Mouse (Mus musculus) liver, adult (tissue): Measurements from ENCODE around the gene Ndufa10.

Source experiments
- GATA4 ChIP-seq: IDR thresholded peaks from 2 replicates; pipeline ENCODE4 v1.6.1; 2014; ENCODE audit warnings: mild to moderate bottlenecking, low read length; ENCODE audit not compliant: insufficient replicate concordance

Ndufa10 gene

GRCm38 (mm10) chr1:92473165-92474041 is at the start of gene Ndufa10:
Gene Ndufa10, minus strand, starts transcription at chr1:92473860.
- TF ChIP-seq GATA4 = no peak

DNA sequence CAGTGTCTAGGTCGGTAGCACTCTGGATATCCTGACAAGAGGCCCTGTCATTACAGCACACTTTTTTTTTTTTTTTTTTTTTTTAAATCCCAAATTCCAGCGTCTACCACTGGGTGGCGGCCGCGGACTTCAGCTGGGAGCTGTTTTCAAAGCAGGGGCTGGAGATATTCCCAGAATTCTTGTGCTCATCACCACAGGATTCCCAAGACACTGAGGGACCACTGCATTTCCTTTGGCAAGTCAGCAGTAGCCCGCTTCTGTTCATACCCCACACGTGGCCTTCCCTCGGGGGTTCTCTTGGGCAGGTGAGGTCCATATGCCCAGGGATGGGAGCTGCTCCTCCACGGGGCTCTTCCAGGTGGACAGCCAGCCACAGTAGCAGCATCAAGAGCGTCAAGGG is 47.7 kb upstream of the Ndufa10 start:
- no peak for TF ChIP-seq GATA4

DNA sequence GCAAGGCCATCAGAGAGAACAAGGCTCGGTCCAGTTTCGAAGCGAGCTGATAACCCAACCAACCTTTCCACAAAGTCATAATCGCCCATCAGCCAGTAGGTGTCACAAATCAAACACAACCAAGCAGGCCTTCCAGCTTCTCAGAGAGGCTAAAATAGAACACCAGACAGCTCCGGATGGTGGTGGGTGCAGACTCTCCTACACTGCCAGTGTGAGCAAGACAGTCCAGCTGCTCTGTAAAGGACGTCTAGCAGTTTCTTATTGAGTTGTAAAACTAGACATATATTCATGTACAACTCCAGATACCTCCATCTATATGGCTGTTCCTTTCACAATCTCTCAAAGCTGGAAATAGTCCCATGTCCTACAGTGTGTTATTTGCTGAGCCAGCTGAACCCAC is 45.4 kb upstream of the Ndufa10 start:
- no peak for TF ChIP-seq GATA4

GRCm38 (mm10) chr1:92518561-92518960 is 44.9 kb upstream of the Ndufa10 start, which contains the start of gene Olfr1414:
Gene Olfr1414, minus strand, starts transcription at chr1:92518661.
- no peak for TF ChIP-seq GATA4

DNA sequence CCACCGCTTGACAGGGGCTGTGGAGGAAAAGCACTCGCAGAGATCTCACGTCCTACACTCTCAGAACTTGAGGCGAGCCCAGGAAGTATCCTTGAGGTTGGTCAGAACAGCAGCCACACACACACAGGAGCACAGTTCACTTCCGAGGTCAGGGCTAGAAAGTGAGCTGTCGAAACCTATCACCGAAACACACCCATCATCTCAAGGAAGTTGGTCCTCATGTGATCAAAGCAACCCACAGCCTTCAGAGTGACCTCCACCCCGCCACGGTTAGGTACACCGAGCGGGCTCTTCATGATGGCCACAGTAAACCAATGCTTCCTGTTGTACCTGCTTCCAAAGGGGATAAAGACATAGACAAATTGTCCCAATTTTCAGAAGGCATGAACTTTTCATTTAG is 41.7 kb upstream of the Ndufa10 start:
- TF ChIP-seq GATA4 = no peak

- TF ChIP-seq GATA4 = no peak
Measured at GRCm38 (mm10) chr1:92496001-92496400, 22.3 kb upstream of the Ndufa10 start, which contains the start of gene Olfr1415. Gene Olfr1415, minus strand, starts transcription at chr1:92496101.

DNA sequence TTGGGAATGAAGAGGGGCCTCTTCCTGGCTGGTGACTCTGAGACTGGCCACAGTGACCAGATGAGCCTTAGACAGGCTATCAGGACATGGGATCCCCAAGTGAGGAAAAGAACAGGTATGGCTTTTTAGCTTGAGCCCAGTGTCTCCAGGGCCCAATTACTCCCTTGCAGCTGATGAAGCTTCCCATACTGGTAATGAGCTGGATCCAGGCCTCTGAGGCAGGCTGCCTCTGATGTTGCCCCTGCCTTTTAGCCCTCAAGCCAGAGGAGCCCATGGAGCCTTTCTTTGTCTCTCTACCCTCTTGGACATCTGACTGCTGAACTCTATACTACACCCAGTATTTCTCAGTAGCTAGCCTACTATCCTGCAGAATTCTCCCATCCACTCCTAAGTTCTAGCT is 11.4 kb upstream of the Ndufa10 start, which contains the start of gene Olfr1416:
Gene Olfr1416 (minus strand): TSS at position 101 of the 400 bp plus-strand sequence.
- TF ChIP-seq GATA4 = no peak

DNA sequence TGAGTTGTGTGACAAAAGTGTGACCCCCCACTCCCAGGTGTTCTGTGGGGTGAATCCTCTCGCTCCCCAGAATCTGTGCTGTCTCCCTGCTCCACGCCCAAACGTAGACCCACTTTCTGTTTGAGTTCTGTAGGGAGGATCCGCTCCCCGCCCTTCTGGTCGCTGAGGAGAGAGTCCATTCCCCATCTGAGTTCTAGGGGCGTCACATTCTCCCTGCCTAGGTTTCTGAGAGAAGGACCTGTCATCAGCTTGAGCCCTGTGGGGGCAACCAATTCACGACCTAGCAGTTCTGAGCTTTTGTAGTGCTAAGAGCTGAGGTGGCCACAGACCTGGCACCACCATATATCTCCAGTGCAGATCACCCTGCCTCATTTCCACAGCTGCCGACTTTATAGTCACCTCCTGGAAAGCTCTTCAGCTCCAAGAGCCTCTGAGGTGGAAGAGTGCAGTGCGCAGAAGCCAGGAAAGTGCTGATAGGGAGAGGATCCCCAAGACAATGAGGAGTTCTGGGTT is 462 bp upstream of the Ndufa10 start:
- no peak for TF ChIP-seq GATA4

DNA sequence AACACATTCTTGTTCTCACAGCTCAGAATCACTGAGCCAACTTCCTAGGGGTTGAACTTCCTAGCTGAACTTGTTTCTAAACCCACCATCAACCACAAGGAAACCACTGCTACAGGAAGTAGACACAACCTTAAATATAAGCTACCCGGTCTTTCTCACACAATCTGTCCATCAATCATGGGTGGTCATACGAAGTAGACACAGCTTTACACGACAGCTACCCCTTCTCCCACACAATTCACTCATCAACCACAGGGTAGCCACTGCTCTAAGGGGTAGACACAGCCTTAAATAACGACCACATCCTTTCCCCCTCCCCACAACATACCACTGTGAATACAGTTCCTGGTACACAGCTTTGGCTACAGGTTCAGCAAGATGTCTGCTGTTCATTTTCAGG is 4.8 kb downstream of the Ndufa10 start:
- no peak for TF ChIP-seq GATA4

- TF ChIP-seq GATA4 = no peak
Measured at GRCm38 (mm10) chr1:92458416-92458815, 15.2 kb downstream of the Ndufa10 start.

- TF ChIP-seq GATA4 = no peak
Measured at GRCm38 (mm10) chr1:92457758-92458157, 15.9 kb downstream of the Ndufa10 start.

- no peak for TF ChIP-seq GATA4
Measured at GRCm38 (mm10) chr1:92453751-92454445, 19.8 kb downstream of the Ndufa10 start.

DNA sequence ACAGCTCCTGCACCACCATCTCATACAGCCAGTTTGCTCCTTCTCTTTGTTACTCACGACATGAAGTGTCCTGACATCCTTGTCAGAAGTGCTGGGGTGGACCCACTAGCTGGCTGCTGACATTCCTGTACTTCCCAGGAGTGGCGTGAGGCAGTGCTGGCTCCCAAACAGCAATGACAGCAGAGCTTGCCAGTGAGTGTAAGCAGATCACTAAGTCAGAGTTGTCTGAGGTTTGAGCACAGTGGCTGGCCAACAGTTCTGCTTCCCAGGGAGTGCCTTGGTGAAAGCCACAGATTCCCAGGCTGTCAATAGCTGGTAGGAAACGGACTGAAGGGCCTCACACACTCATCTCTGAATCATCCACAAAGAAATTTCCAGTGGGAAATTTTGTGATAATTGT is 25.4 kb downstream of the Ndufa10 start:
- TF ChIP-seq GATA4 = no peak

GRCm38 (mm10) chr1:92441453-92442063 is 32.1 kb downstream of the Ndufa10 start:
- no peak for TF ChIP-seq GATA4

DNA sequence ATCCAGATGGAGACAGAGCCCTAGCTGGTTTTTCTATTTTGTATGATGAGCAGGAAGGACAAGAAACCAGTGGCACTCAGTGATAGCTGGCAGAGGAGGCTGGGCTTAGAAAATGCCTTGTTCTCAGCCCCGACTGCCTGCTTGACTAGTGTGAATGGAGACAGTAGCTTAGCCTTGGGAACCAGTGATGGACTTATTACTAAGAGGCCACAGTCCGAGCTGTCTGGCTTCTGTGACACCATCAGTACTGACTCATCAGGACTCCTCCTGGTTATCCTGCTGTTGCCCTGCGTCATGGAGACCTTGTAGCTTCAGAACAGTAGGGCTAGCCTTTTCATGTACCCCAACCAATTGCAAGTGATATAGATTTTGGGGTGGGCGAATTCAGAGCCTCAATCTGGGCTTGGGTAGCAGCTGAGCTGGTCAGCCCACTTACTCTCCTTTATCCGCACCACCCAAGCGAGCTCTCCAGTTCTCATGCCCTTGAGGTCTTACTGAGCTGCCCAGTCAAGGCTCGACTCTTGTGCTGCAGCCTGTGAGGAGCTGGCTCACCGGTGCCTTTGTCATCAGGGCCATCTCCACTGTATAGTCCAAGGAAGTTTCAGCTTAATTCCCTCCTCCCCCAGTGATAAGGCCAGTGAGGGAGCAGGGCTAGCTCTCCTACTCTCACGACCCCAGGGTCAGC is 33.5 kb downstream of the Ndufa10 start:
- TF ChIP-seq GATA4 = no peak
